Mouse (Mus musculus): ENCODE results near the gene Abcf3.

DNA sequence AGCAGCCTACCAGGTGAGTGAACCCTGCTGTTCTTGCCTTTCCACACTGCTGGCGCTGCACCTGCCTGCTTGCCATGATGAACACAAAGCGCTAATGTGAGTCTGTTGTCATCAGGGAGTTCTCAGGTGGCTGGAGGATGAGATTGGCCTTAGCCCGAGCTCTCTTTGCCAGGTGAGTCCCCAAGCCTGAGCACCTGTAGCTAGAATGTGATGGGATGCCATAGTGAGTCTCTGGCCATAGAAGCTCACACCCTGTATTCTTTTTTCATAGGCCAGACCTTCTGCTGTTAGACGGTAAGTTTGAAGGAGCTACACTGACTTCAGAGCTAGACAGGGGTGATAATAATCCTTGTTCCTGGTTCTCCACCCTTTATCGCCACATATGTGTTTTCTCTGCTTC is 3.3 kb downstream of the Abcf3 start:
- no peak for TF ChIP-seq CTCF (IDR thresholded peaks at IDR 0.05)
- no peak for TF ChIP-seq EP300 (IDR thresholded peaks at IDR 0.05)
